Mouse (Mus musculus) E14TG2a.4 (cell line): Measurements from ENCODE around the gene B3galnt2.

Experiments
- H3K27me3 ChIP-seq: 2 replicates; pipeline ENCODE4 v1.6.1; 2014; ENCODE audit warnings: low read length, control low read depth; ENCODE audit not compliant: insufficient read depth
- H3K36me3 ChIP-seq: 2 replicates; pipeline ENCODE4 v1.6.1; 2014; ENCODE audit warnings: low read length, control low read depth; ENCODE audit not compliant: insufficient read depth
- H3K4me1 ChIP-seq: replicated peaks from 2 replicates; pipeline ENCODE4 v1.6.1; 2014; ENCODE audit warnings: low read depth, low read length, control low read depth
- H3K4me3 ChIP-seq: replicated peaks from 2 replicates; pipeline ENCODE4 v1.5.1; 2014; ENCODE audit warnings: mild to moderate bottlenecking, low read length
- H3K9me3 ChIP-seq: 2 replicates; pipeline ENCODE4 v1.6.1; 2014; ENCODE audit warnings: low read length, control low read depth
- CTCF ChIP-seq: conservative IDR thresholded peaks from 2 replicates; pipeline ENCODE4 v1.5.1; 2014; ENCODE audit warnings: low read length
- NANOG ChIP-seq: IDR thresholded peaks from 2 replicates; pipeline ENCODE4 v1.6.1; 2014; ENCODE audit warnings: borderline replicate concordance, low read length, mixed read lengths
- POU5F1 ChIP-seq: IDR thresholded peaks from 2 replicates; pipeline ENCODE4 v1.6.1; 2014; ENCODE audit warnings: low read length, borderline replicate concordance

The B3galnt2 gene

DNA sequence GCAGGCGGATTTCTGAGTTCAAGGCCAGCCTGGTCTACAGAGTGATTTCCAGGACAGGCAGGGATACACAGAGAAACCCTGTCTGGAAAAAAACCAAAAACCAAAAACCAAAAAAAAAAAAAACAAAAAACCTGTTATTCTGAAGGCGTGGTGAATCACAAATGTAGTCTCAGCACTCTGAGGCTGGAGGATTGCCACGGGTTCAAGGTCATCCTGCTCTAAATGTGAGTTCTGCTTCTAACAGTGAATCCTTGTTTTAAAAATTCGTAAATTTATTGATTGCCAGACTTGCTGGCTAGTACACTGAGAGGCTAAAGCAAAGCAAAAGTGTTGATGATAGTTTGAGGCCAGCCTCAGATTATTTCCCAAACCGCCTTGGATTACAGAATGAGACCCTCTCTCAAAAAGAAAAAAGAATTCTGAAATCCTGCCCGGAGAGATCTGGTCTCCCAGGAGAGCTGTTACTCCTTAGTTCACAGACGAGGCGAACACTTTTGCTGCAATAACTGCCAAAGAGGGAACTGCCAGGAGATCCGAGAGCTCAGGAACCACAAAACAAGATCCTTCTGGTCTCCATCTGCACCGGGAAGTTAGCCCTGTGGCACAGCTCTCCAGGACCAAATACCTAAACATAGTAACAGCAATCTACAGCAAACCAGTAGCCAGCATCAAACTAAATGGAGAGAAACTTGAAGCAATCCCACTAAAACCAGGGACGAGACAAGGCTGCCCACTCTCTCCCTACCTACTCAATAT, 81.8 kb downstream of the B3galnt2 start:
- peaks cover 15% of the 10 kb centered on the region for H3K36me3 ChIP-seq
- TF ChIP-seq NANOG (no peak), POU5F1 (no peak), CTCF (no peak)
- H3K4me1 ChIP-seq = peaks cover 62% of the 10 kb centered on the region
- peak overlapping the region; percentile 29 for H3K4me3 ChIP-seq
- no peaks in the 10 kb centered on the region for H3K27me3 ChIP-seq
- no peaks in the 10 kb centered on the region for H3K9me3 ChIP-seq

DNA sequence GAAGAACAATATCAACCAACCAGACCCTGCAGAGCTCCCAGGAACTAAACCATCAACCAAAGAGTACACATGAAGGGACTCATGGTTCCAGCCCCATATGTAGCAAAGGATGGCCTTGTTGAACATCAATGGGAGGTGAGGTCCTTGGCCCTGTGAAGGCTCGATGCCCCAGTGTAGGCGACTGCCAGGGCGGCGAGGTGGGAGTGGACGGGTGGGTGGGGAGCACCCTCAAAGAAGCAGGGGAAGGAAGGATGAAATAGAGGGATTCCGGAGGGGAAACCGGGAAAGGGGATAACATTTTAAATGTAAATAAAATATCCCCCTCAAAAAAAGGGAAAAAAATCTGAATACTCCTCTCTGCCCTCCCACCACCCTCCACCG, 84.6 kb downstream of the B3galnt2 start:
- Histone ChIP-seq H3K4me1 (peaks cover 51% of the 10 kb centered on the region), H3K27me3 (no peaks in the 10 kb centered on the region), H3K9me3 (no peaks in the 10 kb centered on the region), H3K36me3 (no peaks in the 10 kb centered on the region), H3K4me3 (peak overlapping the region; percentile 87)
- no peak for TF ChIP-seq NANOG
- no peak for TF ChIP-seq CTCF

DNA sequence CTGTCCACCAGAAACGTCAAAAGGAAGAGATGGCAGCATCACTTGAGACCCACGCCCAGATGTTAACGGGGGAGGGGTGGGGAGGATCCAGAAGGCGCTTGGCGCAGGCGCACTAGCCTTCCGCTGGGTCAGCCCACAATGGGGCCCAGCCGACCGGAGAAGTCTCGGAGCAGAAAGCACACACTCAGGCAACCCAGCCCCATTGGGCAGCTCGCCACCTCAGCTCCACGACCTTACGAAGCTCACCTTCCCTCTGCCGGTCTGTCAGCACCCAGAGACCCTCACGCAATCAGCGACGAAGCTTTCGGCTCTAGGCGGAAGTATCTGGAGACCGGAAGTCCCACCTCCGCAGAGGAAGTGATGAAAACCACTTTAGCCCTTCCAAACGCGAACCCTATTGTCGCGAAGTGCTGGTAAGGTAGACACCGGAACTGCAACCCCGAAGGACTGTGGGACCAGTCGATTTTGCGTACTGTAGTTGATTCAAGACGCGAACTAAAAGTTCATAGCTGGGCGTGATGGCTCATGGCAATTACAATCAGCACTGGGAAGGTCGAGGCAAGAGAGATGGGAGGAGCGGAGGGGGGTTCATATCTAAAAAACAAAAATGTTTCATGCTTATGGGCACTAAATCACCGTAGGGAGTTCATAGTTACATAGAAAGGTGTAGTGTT, 85.2 kb downstream of the B3galnt2 start, which contains the start of gene Tbce:
Tbce (minus strand) TSS at position 347 of the 674 bp plus-strand sequence.
- peaks cover 46% of the 10 kb centered on the region for H3K4me1 ChIP-seq
- TF ChIP-seq POU5F1 (no peak), CTCF (no peak), NANOG (no peak)
- H3K36me3 ChIP-seq = no peaks in the 10 kb centered on the region
- no peaks in the 10 kb centered on the region for H3K9me3 ChIP-seq
- no peaks in the 10 kb centered on the region for H3K27me3 ChIP-seq
- H3K4me3 ChIP-seq = peak within 1 kb of the TSS; percentile 87

DNA sequence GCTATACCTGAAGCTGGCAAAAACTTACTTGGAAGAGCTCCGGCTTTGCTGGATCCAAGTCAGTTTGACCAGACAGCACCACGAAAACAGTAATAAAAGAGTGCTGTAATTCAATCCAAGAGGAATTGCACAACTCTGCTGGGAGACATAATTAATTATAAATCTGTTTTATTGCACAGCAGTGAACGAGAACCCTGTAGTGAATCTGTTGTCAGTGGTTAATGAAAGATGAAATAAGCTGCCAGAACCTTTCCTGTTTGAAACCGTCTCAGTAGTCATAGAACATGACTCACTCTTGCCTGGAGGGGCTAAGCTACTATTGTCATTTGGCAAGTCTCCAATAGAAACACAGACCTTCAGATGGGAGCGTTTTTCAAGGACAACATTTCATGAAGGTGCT, 85.9 kb downstream of the B3galnt2 start:
- no peak for TF ChIP-seq POU5F1
- TF ChIP-seq CTCF = no peak
- TF ChIP-seq NANOG = no peak
- peaks cover 39% of the 10 kb centered on the region for H3K4me1 ChIP-seq
- no peaks in the 10 kb centered on the region for H3K9me3 ChIP-seq
- no peaks in the 10 kb centered on the region for H3K36me3 ChIP-seq
- H3K4me3 ChIP-seq = peak overlapping the region; percentile 87
- no peaks in the 10 kb centered on the region for H3K27me3 ChIP-seq

DNA sequence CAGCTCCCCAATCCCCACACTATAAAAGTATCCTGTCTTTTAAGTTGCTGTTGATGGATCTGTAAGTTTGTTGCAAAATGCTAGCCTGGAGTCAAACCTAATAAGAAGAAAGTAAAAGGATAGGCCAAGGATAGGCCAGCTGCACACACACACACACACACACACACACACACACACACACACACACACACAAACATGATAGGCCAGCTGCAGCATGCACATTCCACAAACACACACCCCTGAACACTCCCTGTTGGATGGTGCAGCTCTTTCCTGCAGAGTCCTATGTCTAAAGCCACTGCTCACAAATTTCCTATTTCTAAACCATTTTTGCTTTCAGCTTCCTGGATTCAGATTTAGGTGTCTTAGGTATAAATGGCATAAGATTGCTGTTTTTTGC, 89.6 kb downstream of the B3galnt2 start:
- peaks cover 8% of the 10 kb centered on the region; the same call in 1 of the 2 replicates for H3K36me3 ChIP-seq
- H3K4me3 ChIP-seq = no peak overlapping the region
- H3K4me1 ChIP-seq = peaks cover 21% of the 10 kb centered on the region
- no peaks in the 10 kb centered on the region for H3K9me3 ChIP-seq
- no peak for TF ChIP-seq CTCF
- no peak for TF ChIP-seq POU5F1
- TF ChIP-seq NANOG = no peak
- H3K27me3 ChIP-seq = no peaks in the 10 kb centered on the region

DNA sequence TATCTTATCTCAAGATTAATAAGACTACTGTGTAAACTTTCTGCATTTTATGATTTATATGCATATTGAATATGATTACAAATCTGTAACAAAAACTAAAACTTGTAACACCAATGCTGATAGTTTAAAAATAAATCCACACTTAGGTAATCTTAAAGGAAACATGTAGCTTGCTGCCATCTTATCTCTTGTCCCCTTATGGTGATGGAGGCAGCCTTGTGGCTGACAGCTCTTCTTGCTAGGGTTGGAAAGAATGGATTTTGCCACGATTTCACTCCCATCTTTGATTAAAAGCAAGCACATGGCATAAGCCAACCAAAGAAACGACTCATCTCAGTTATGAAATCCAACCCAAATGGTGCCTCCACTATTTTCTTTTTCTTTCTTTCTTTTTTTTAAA, 90.3 kb downstream of the B3galnt2 start:
- H3K9me3 ChIP-seq = no peaks in the 10 kb centered on the region
- peaks cover 14% of the 10 kb centered on the region for H3K36me3 ChIP-seq
- H3K4me1 ChIP-seq = peaks cover 19% of the 10 kb centered on the region
- TF ChIP-seq POU5F1 (no peak), NANOG (no peak), CTCF (no peak)
- no peaks in the 10 kb centered on the region for H3K27me3 ChIP-seq
- H3K4me3 ChIP-seq = no peak overlapping the region
